Mouse (Mus musculus) lung, adult 18-20 months (tissue): ENCODE measurements around the gene Wnt5a.

Experiments used
- DNase-seq, 2 experiments: peaks; one replicate each; pipeline ENCODE4 v3.0.0; 2022; ENCODE audit warnings: mixed read lengths in 2 of 2

The Wnt5a gene

DNA sequence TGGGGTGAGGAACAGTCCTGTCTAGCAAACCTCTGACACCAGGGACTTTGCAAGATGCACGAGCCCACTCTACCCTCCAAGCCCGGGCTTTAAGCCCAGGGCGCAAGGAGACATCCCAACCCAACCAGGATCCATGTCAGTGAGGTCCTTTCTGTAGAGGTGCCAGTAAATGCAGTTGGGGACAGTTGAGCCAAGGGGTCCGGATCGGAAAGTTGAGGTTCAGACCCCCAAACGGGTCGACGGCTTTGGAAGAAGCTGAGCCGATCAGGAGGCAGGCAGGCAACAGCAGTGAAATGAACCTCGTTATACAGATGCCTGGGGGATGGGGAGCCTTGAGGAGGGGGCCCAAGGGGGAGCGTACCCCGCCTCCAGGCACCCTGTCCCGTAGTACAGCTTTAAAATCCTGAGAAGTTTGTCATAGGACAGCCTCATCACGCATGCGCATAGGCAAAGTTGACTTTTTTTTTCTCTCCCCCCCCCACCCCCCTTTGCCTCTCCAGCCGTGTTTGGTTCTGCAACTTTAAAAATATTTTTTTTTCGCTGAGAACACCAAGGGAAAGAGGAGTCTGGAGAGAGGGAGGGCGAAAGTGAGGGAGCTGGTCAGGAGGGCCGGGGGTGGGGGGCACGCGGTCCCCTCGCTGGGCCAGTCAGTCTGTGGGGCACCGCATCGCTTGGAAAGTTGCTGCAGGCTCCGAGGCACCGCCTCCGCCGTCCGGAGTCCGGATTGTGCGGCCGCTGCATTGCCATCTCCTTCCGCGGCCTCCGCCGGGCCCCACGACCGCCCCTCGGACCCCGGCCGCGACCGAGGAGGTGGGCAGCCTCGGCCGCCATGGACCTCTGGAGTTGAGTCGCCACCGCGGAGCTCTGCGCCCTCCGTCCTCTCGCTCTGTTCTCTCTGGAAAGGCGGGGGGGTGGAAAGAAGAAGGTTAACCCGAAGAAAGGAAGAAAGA is at the start of gene Wnt5a:
Gene Wnt5a, plus strand, starts transcription at position 650 of the 950 bp plus-strand sequence.
- DNase-seq, result peak in 1 of 2 experiments; percentile 18

DNA sequence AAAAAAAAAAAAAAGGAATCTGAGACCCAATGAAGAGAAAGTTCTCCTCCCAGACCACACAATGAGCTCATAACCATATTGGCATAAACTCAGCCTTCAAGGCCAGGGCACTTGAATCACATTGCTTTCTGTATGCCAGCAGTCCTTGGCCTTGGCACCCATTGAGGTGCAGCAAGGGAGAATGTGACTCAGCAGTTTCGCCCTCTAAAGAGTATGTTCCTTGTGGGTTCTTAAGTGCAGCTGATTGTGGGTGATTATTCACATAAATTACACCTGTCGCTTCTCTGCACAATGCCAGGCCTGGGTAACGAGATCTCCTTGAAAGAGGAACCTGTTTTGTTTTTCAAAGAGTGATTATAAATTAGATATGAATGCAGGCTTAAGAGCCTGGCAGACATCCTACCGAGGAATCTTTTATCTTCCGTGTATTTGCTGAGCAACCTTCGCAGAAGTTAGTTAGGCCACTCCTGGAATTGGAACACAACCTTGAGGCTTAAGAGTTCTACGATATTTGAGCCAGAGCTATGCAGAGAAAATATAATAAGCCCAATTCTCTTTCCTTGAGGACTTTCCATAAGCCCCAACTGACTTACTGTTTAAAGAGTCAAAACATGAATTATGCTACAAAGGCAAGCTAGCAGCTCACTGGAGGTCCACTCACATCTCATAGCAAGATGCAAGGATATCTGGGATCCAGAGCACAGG is 48.0 kb upstream of the Wnt5a start:
- DNase-seq, result peak; percentile 66 to 73

GRCm38 (mm10) chr14:28457428-28457827 is 47.1 kb upstream of the Wnt5a start:
- DNase-seq, result no peak

DNA sequence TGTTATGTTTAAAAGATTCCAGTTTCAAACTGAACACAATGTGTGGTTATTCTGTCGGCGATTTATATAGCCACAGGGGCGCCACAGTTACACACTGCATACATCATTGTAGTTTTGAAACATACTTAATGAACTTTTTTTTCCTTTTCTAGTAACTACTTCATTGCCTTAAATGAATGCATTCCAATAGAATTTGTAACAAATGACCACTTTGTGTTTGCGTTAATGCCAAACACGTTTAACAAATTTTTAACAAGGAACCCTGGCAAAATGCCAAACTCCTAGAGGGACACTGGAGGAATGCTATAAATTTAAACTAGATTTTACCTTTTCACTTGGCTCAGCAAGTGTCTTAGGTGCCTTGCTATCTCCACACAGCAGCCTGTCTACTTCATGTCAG is 36.6 kb upstream of the Wnt5a start:
- DNase-seq, result no peak

- no peak for DNase-seq
Measured at GRCm38 (mm10) chr14:28469696-28470095, 34.9 kb upstream of the Wnt5a start.

GRCm38 (mm10) chr14:28470212-28470611 is 34.3 kb upstream of the Wnt5a start:
- DNase-seq, result no peak

GRCm38 (mm10) chr14:28475012-28475411 is 29.5 kb upstream of the Wnt5a start:
- DNase-seq, result no peak

DNA sequence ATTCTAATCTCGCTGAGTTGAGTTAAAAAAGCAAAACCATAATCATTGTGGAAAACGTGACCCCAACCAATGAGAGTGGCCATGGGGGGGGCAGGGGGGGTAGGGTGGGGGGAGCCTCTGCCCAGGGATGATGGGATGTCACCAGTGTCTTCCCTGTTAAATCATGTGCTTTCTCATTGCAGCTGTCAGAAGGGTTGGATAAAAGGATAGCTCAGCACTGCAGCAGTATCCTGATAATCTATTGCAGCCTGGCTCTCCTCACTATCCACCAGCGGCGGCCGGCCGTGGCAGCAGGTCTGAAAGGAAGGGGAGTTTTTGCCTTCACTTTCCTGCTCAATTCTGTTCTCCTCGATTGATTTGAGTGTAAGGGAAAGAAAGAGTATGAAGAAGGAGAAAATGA is 29.1 kb upstream of the Wnt5a start:
- no peak for DNase-seq

GRCm38 (mm10) chr14:28476746-28477145 is 27.8 kb upstream of the Wnt5a start:
- DNase-seq, result no peak

- no peak for DNase-seq
Measured at GRCm38 (mm10) chr14:28480866-28481265, 23.7 kb upstream of the Wnt5a start.

DNA sequence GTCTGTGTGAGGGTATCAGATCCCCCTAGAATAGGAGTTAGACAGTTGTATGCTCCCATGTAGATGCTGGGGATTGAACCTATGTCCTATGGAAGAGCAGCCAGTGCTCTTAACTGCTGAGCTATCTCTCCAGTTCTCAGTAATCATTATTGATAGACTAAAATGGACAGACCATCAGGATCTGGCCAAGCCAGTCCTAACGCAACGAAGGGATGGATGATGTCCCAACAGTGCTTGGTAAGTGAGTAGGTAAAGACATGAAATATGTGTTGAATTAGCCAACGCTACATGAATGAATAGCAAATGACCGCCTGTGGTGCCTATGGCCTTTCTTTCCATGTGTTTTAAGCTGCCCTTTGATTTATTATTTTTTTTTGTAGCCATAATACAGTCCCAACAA is 10.7 kb upstream of the Wnt5a start:
- no peak for DNase-seq

- DNase-seq, result no peak
Measured at GRCm38 (mm10) chr14:28494273-28494672, 10.3 kb upstream of the Wnt5a start.

- no peak for DNase-seq
Measured at GRCm38 (mm10) chr14:28501216-28501878, 3.2 kb upstream of the Wnt5a start.

GRCm38 (mm10) chr14:28503276-28503675 is 1.3 kb upstream of the Wnt5a start:
- DNase-seq, result no peak

- peak in 1 of 2 experiments; percentile 28 for DNase-seq
Measured at GRCm38 (mm10) chr14:28505051-28505585, 568 bp downstream of the Wnt5a start.

DNA sequence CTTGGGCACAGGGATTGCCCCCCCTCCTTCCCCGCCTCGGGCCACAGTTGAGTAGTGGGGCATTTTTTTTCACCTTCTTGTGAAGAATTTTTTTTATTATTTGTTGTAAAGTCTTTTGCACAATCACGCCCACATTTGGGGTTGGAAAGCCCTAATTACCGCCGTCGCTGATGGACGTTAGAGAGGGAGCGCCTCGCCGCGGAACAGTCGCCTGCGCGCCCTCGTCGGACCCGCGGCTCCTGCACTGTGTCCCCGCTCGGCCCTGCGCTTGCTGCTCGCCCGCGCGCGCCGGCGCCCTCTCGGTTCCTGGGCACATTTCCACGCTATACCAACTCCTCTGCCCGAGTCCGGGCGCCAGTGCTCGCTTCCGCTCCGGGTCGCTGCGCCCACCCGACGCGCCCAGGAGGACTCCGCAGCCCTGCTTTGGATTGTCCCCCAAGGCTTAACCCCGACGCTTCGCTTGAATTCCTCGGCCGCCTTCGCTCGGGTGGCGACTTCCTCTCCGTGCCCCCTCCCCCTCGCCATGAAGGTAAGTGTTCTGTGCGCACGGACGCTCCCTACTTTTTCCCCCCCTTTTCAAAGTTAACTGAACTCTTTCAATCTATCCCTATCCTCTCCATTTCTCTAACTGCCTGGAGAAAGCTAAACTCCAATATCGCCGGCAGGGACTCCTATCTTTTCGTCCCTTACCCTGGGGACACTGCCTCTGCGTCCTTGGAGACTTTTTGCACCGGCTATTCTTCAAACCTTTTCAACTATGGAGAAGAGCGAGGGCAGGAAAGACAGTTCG is 1.2 kb downstream of the Wnt5a start:
- DNase-seq, result peak in 1 of 2 experiments; percentile 14

- peak in 1 of 2 experiments; percentile 31 for DNase-seq
Measured at GRCm38 (mm10) chr14:28506376-28506831, 1.9 kb downstream of the Wnt5a start.

- no peak for DNase-seq
Measured at GRCm38 (mm10) chr14:28507011-28507410, 2.5 kb downstream of the Wnt5a start.

DNA sequence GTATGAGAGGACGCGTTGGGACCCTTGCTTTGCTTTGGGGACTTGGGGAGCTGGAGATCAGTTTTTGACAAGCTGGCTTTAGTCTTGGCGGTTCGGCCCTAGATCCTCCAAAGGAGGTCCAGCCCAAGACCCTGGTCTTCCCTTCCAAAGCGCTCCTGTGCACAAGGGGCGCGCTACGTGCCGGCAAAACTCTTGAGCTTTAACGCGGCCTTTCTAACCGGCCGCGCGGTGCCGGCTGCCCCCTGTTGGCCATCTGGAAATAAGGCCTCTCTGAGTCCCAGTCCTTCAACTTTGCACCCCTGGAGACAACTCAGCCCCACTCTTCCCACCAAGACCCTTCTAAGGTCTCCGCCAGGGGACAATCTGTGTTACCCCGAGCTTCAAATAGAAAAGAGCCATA is 2.9 kb downstream of the Wnt5a start:
- DNase-seq, result peak; percentile 53 to 57

GRCm38 (mm10) chr14:28508288-28509258 is 4.0 kb downstream of the Wnt5a start:
- DNase-seq, result no peak
